Mouse (Mus musculus) midbrain, embryonic 14.5 days (tissue): ENCODE results near the gene Lgmn. TPM values are rescaled to one million over a fixed set of nuclear protein-coding genes. Genes with fewer than 3 reads are reported as not detected.

Experiments used
- ATAC-seq: fragments of 200-750 bp; cut with Nextera tagmentation; 2 replicates; pipeline ENCODE4 v1.8.0; 2017; ENCODE audit warnings: moderate number of reproducible peaks, moderate library complexity; ENCODE audit not compliant: low FRiP score, low TSS enrichment
- DNase-seq: peaks from one replicate; pipeline ENCODE4 v3.0.0-alpha.2; 2015
- H3K27ac ChIP-seq: fragments of 300-500 bp; sonication (generic); replicated peaks from 2 replicates; pipeline ENCODE4 v1.5.1; 2014; ENCODE audit warnings: mild to moderate bottlenecking, low read depth, low read length, moderate library complexity
- H3K27me3 ChIP-seq: fragments of 300-500 bp; sonication (generic); 2 replicates; pipeline ENCODE4 v1.6.1; 2014; ENCODE audit warnings: low read length, control low read depth, mixed read lengths; ENCODE audit not compliant: control insufficient read depth, insufficient read depth
- H3K36me3 ChIP-seq: fragments of 300-500 bp; sonication (generic); 2 replicates; pipeline ENCODE4 v1.6.1; 2014; ENCODE audit warnings: low read length, control low read depth; ENCODE audit not compliant: control insufficient read depth, insufficient read depth
- H3K4me1 ChIP-seq: fragments of 300-500 bp; sonication (generic); 2 replicates; pipeline ENCODE4 v1.6.1; 2014; ENCODE audit warnings: mild to moderate bottlenecking, antibody characterized with exemption, low read length, control low read depth; ENCODE audit not compliant: control insufficient read depth, insufficient read depth
- H3K4me2 ChIP-seq: fragments of 300-500 bp; sonication (generic); 2 replicates; pipeline ENCODE4 v1.6.1; 2014; ENCODE audit warnings: mild to moderate bottlenecking, low read length, moderate library complexity
- H3K4me3 ChIP-seq: fragments of 300-500 bp; sonication (generic); replicated peaks from 2 replicates; pipeline ENCODE4 v1.5.1; 2014; ENCODE audit warnings: low read depth, low read length
- H3K9ac ChIP-seq: fragments of 300-500 bp; sonication (generic); replicated peaks from 2 replicates; pipeline ENCODE4 v1.6.1; 2014; ENCODE audit warnings: mild to moderate bottlenecking, low read length, moderate library complexity
- H3K9me3 ChIP-seq: fragments of 300-500 bp; sonication (generic); 2 replicates; pipeline ENCODE4 v1.6.1; 2016; ENCODE audit warnings: low read length, control low read depth, mixed read lengths; ENCODE audit not compliant: control insufficient read depth
- WGBS: fragments of 180-500 bp; shearing (Covaris S2); extraction: QIAGEN DNeasy Blood & Tissue Kit; methylation state at CpG from one replicate; pipeline ENCODE4 v1.1.7; 2014; 5-methylcytosine and 5-hydroxymethylcytosine counted together
- polyA plus RNA-seq: library from polyadenylated mRNA; unstranded; fragments of >200 nt; fragmentation: Nextera tagmentation; extraction: Ambion mirVana; gene quantifications from 2 replicates; pipeline ENCODE4 v1.2.1, GENCODE M21; 2014

Lgmn gene
- polyA plus RNA-seq, 1 experiment from 2014 or later = 81.5 TPM

GRCm38 (mm10) chr12:102424456-102424855, 15.2 kb downstream of the Lgmn start:
- no peak overlapping the region for H3K4me2 ChIP-seq
- H3K9ac ChIP-seq = no peak overlapping the region
- H3K36me3 ChIP-seq = peaks cover 7% of the 10 kb centered on the region; the same call in 1 of the 2 replicates
- no peaks in the 10 kb centered on the region for H3K27me3 ChIP-seq
- no peak for DNase-seq
- no peaks in the 10 kb centered on the region for H3K9me3 ChIP-seq
- H3K4me3 ChIP-seq = no peak overlapping the region
- WGBS = 93% methylated on average over 2 of the region's 2 CpGs
- no peak for ATAC-seq
- H3K27ac ChIP-seq = no peak overlapping the region
- H3K4me1 ChIP-seq = 0 out of 2 replicates have a peak, but pooled peaks cover 4% of the 10 kb centered on the region

GRCm38 (mm10) chr12:102423625-102424024, 16.0 kb downstream of the Lgmn start:
- 94% methylated on average over 8 of the region's 8 CpGs for WGBS
- Histone ChIP-seq H3K36me3 (peaks cover 7% of the 10 kb centered on the region; the same call in 1 of the 2 replicates), H3K4me1 (0 out of 2 replicates have a peak, but pooled peaks cover 4% of the 10 kb centered on the region), H3K27me3 (no peaks in the 10 kb centered on the region), H3K4me3 (no peak overlapping the region), H3K9me3 (no peaks in the 10 kb centered on the region), H3K9ac (no peak overlapping the region), H3K27ac (no peak overlapping the region), H3K4me2 (no peak overlapping the region)
- ATAC-seq (no peak), DNase-seq (no peak)

- DNase-seq (no peak), ATAC-seq (no peak)
- peaks cover 7% of the 10 kb centered on the region; the same call in 1 of the 2 replicates for H3K36me3 ChIP-seq
- H3K9me3 ChIP-seq = no peaks in the 10 kb centered on the region
- no peak overlapping the region for H3K4me2 ChIP-seq
- H3K4me3 ChIP-seq = no peak overlapping the region
- 0 out of 2 replicates have a peak, but pooled peaks cover 4% of the 10 kb centered on the region for H3K4me1 ChIP-seq
- H3K27ac ChIP-seq = no peak overlapping the region
- no peaks in the 10 kb centered on the region for H3K27me3 ChIP-seq
- WGBS = 93% methylated on average over 11 of the region's 11 CpGs
- H3K9ac ChIP-seq = no peak overlapping the region
Observed at GRCm38 (mm10) chr12:102422623-102423320, 16.8 kb downstream of the Lgmn start.

- Histone ChIP-seq H3K9me3 (no peaks in the 10 kb centered on the region), H3K4me3 (no peak overlapping the region), H3K27ac (no peak overlapping the region), H3K4me2 (no peak overlapping the region), H3K36me3 (peaks cover 7% of the 10 kb centered on the region; the same call in 1 of the 2 replicates), H3K27me3 (no peaks in the 10 kb centered on the region), H3K9ac (no peak overlapping the region), H3K4me1 (0 out of 2 replicates have a peak, but pooled peaks cover 4% of the 10 kb centered on the region)
- 85% methylated on average over 6 of the region's 6 CpGs for WGBS
- DNase-seq (no peak), ATAC-seq (no peak)
Observed at GRCm38 (mm10) chr12:102422065-102422464, 17.5 kb downstream of the Lgmn start.

GRCm38 (mm10) chr12:102420168-102420890, 19.3 kb downstream of the Lgmn start:
- 93% methylated on average over 10 of the region's 10 CpGs for WGBS
- no peak for DNase-seq
- no peak overlapping the region for H3K27ac ChIP-seq

GRCm38 (mm10) chr12:102419544-102419943, 20.1 kb downstream of the Lgmn start:
- Histone ChIP-seq H3K4me2 (no peak overlapping the region), H3K36me3 (peaks cover 7% of the 10 kb centered on the region; the same call in 1 of the 2 replicates), H3K27me3 (no peaks in the 10 kb centered on the region), H3K9ac (no peak overlapping the region), H3K4me1 (0 out of 2 replicates have a peak, but pooled peaks cover 4% of the 10 kb centered on the region), H3K9me3 (no peaks in the 10 kb centered on the region), H3K4me3 (no peak overlapping the region), H3K27ac (no peak overlapping the region; the same call in 1 of the 2 replicates)
- 18% methylated on average over 3 of the region's 3 CpGs for WGBS
- DNase-seq (peak; percentile 16), ATAC-seq (no peak; the same call in 1 of the 2 replicates)

More at GRCm38 (mm10) chr12:102420168-102420890, 19.3 kb downstream of the Lgmn start:
- H3K9me3 ChIP-seq = no peaks in the 10 kb centered on the region
- H3K4me2 ChIP-seq = no peak overlapping the region
- ATAC-seq = no peak
- H3K36me3 ChIP-seq = peaks cover 7% of the 10 kb centered on the region; the same call in 1 of the 2 replicates
- H3K4me1 ChIP-seq = 0 out of 2 replicates have a peak, but pooled peaks cover 4% of the 10 kb centered on the region
- no peaks in the 10 kb centered on the region for H3K27me3 ChIP-seq
- H3K4me3 ChIP-seq = no peak overlapping the region
- H3K9ac ChIP-seq = no peak overlapping the region

- no peak overlapping the region for H3K4me2 ChIP-seq
- H3K9ac ChIP-seq = no peak overlapping the region
- no peaks in the 10 kb centered on the region for H3K27me3 ChIP-seq
- H3K4me1 ChIP-seq = 0 out of 2 replicates have a peak, but pooled peaks cover 4% of the 10 kb centered on the region
- H3K27ac ChIP-seq = no peak overlapping the region
- no peak overlapping the region for H3K4me3 ChIP-seq
- DNase-seq (no peak), ATAC-seq (no peak)
- H3K36me3 ChIP-seq = peaks cover under 1% of the 10 kb centered on the region; the same call in 1 of the 2 replicates
- 92% methylated on average over 6 of the region's 6 CpGs for WGBS
- H3K9me3 ChIP-seq = no peaks in the 10 kb centered on the region
Observed at GRCm38 (mm10) chr12:102417701-102418100, 21.9 kb downstream of the Lgmn start.

- no peaks in the 10 kb centered on the region for H3K9me3 ChIP-seq
- no peak for ATAC-seq
- H3K4me1 ChIP-seq = 0 out of 2 replicates have a peak, but pooled peaks cover 4% of the 10 kb centered on the region
- H3K36me3 ChIP-seq = no peaks in the 10 kb centered on the region
- H3K4me3 ChIP-seq = no peak overlapping the region
- H3K27ac ChIP-seq = no peak overlapping the region
- WGBS = 74% methylated on average over 7 of the region's 7 CpGs
- no peak overlapping the region for H3K9ac ChIP-seq
- DNase-seq = no peak
- no peaks in the 10 kb centered on the region for H3K27me3 ChIP-seq
- no peak overlapping the region for H3K4me2 ChIP-seq
Observed at GRCm38 (mm10) chr12:102416955-102417510, 22.6 kb downstream of the Lgmn start.
